Mouse (Mus musculus): Measurements from ENCODE around the gene Gpr153.

- no peak for TF ChIP-seq CTCF (IDR thresholded peaks at IDR 0.05; ENCODE audit: control insufficient read depth, insufficient read depth, low read length)
- no peak for TF ChIP-seq POLR2A (IDR thresholded peaks at IDR 0.05; ENCODE audit: borderline replicate concordance, control insufficient read depth, low read depth, low read length)
These were observed 6.2 kb upstream of the Gpr153 start for GRCm38 (mm10) chr4:152267748-152268369.
